Mouse (Mus musculus) brain, embryonic 14.5 days (tissue): Measurements from ENCODE around the gene Sqstm1. TPM values are rescaled to one million over a fixed set of nuclear protein-coding genes. Genes with fewer than 3 reads are reported as not detected.

ENCODE experiments used
- DNase-seq: peaks from one replicate; pipeline ENCODE4 v3.0.0-alpha.2; 2011; ENCODE audit warnings: low read depth
- CTCF ChIP-seq: fragments of 200-500 bp; IDR thresholded peaks from 2 replicates; pipeline ENCODE4 v1.5.1; 2012; ENCODE audit warnings: inconsistent platforms, mild to moderate bottlenecking, moderate library complexity, borderline replicate concordance; ENCODE audit not compliant: insufficient read depth, insufficient read length; ENCODE audit errors: extremely low read depth
- POLR2A ChIP-seq: fragments of 200-500 bp; IDR thresholded peaks from 2 replicates; pipeline ENCODE4 v1.6.1; 2012; ENCODE audit warnings: mild to moderate bottlenecking, inconsistent platforms, borderline replicate concordance; ENCODE audit not compliant: poor library complexity, insufficient read depth, insufficient read length, severe bottlenecking; ENCODE audit errors: extremely low read depth
- polyA plus RNA-seq: library from polyadenylated mRNA; depleted of rRNA; stranded (reverse); fragments of >200 nt; gene quantifications from 2 replicates; pipeline ENCODE4 v1.2.3, GENCODE M21; 2012

The Sqstm1 gene
- polyA plus RNA-seq, 1 experiment: 203 TPM

- TF ChIP-seq CTCF: no peak
- no peak for TF ChIP-seq POLR2A
- no peak for DNase-seq
These were observed 18.1 kb upstream of the Sqstm1 start for GRCm38 (mm10) chr11:50228772-50229171.

GRCm38 (mm10) chr11:50227736-50228135 is 17.1 kb upstream of the Sqstm1 start:
- no peak for TF ChIP-seq CTCF
- TF ChIP-seq POLR2A: no peak
- DNase-seq: no peak

GRCm38 (mm10) chr11:50227226-50227625 is 16.6 kb upstream of the Sqstm1 start:
- no peak for DNase-seq
- TF ChIP-seq CTCF (no peak), POLR2A (no peak)

- TF ChIP-seq CTCF (no peak), POLR2A (no peak)
- no peak for DNase-seq
These were observed 15.8 kb upstream of the Sqstm1 start for GRCm38 (mm10) chr11:50226406-50226805.

GRCm38 (mm10) chr11:50225611-50226378 is 15.2 kb upstream of the Sqstm1 start:
- peak; percentile 55 for DNase-seq
- no peak for TF ChIP-seq POLR2A
- no peak for TF ChIP-seq CTCF

- TF ChIP-seq POLR2A (peak; percentile 60), CTCF (no peak)
- DNase-seq: peak; percentile 91
These were observed 14.3 kb upstream of the Sqstm1 start for GRCm38 (mm10) chr11:50224671-50225530.

- TF ChIP-seq CTCF (no peak), POLR2A (no peak)
- peak; percentile 70 for DNase-seq
These were observed 13.4 kb upstream of the Sqstm1 start for GRCm38 (mm10) chr11:50223783-50224662.

- TF ChIP-seq CTCF: no peak
- no peak for TF ChIP-seq POLR2A
- DNase-seq: no peak
These were observed 12.1 kb upstream of the Sqstm1 start for GRCm38 (mm10) chr11:50222559-50223276.

- DNase-seq: no peak
- TF ChIP-seq POLR2A (no peak), CTCF (no peak)
These were observed 9.2 kb upstream of the Sqstm1 start for GRCm38 (mm10) chr11:50219833-50220232.

- no peak for DNase-seq
- TF ChIP-seq POLR2A: no peak
- no peak for TF ChIP-seq CTCF
These were observed 7.2 kb upstream of the Sqstm1 start for GRCm38 (mm10) chr11:50217811-50218210.

- TF ChIP-seq POLR2A (no peak), CTCF (no peak)
- no peak for DNase-seq
These were observed 6.2 kb upstream of the Sqstm1 start for GRCm38 (mm10) chr11:50216724-50217366.
